Mouse (Mus musculus) erythroid progenitor cell, adult 5-6 weeks (primary cell): Measurements from ENCODE around the gene Cryaa. TPM values are rescaled to one million over a fixed set of nuclear protein-coding genes. Genes with fewer than 3 reads are reported as not detected.

ENCODE experiments used
- ATAC-seq: replicated peaks from 2 replicates; pipeline ENCODE4 v1.8.0; 2016; ENCODE audit warnings: moderate number of reproducible peaks, mild to moderate bottlenecking, moderate TSS enrichment, inconsistent platforms; ENCODE audit not compliant: poor library complexity, low FRiP score, severe bottlenecking
- total RNA-seq, 2 experiments: library from RNA; stranded (forward) in 1 of 2; stranded (reverse) in 1 of 2; fragments of 150-400 nt in 1 of 2; fragments of 186-747, 209-891 nt in 1 of 2; gene quantifications; 2 replicates each; pipeline versions ENCODE4 v1.2.3 to v1.2.4; 2015 to 2017; ENCODE audit warnings: low replicate concordance in 2 of 2

Gene Cryaa
- total RNA-seq, 2 experiments from 2014 or later = not detected

- ATAC-seq = no peak
Observed at GRCm38 (mm10) chr17:31703276-31703980, 25.8 kb downstream of the Cryaa start.

DNA sequence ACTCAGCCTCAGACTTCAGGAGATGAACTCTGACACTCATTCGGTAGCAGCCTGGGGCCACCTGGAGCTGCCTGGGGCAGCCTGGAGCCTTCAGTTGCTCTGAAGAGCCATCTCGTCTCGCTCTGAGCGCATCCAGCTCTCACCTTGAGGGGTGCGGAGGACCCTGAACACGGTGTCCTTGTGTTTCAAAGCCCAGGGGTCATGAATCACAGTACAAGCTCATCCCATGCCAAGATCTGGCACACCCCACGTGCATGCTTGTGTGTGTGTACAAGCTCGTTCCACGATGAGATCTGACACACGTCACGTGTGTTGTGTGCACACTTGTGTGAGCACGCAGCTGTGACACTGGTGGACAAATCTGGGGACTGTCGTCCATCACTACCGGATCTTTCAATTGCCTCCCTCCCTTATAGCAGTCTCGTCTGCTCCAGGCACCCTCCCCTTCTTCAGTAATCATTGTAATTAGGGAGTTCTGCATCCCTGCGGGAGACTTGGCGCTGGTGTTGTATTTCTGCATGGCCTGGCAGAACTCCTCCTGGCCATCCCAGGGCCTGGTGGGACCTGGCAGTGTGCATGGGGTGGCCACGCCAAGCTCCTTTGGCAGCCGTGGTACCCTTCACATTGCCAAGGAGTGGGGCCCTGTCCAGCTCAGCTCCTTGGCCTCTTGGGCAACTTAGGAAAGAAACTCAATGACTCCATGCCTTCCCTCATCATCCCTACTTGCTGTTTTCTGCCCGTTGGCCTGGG lies 27.8 kb downstream of the Cryaa start:
- ATAC-seq = no peak

- ATAC-seq = no peak
Observed at GRCm38 (mm10) chr17:31709121-31709741, 31.6 kb downstream of the Cryaa start.

- no peak for ATAC-seq
Observed at GRCm38 (mm10) chr17:31710455-31710854, 32.8 kb downstream of the Cryaa start.

DNA sequence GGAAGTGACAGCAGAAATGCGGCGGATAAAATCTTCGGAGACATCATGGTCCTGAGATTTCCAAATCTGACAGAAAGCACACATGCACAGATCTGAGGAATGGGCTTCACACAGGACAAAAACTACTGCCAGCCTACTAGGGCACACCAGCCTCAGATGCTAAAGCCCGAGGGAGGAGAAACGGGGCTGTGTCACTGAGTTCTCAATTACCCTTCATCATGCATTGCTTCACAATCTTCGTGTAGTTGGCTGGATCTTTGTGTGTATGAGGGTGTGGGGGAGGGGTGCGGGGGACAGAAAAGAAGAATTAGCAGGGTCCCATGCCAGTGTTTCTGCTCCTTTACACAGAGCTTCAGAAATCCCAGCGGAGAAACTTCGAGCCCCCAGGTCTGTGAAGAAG lies 36.1 kb downstream of the Cryaa start:
- no peak for ATAC-seq

GRCm38 (mm10) chr17:31714125-31714524 lies 36.5 kb downstream of the Cryaa start:
- no peak for ATAC-seq

DNA sequence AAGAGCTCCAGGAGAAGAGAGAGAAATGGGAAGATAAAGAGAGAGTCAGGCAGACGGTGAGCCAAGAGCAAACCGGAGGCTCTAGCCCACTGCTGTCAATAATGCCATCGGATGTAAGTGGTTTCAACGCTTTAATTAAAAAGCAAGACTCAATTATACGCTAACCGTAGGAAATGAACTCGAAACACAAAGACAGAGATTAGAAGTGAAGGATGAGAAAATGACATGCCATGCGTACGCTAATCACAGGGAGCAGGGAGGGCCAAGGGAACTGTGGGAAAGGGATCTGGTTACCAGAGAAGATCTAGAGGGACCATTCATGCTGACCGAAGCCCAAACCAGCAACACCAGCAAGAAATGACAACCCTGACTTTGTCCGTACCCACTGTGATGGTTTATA lies 37.4 kb downstream of the Cryaa start:
- no peak for ATAC-seq

DNA sequence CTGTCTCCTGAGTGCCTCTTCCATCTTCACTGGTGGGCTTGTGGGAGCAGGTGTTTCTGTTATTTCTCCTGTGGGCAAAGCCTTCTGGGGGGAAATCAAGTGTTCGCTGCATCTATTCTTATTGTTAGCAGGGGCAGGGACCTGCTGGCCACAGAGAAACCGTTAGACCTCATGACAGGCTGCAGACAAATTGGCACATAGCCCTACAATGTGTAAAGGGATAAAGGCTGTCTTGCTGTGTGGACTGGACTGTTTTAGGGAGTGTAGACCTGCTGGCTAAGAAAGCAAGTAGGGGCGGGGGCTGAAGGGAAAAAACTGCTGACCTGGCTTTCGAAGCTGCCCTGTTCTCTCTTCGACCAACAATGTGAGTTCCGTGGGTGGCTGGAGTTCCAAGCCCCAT lies 44.0 kb downstream of the Cryaa start:
- no peak for ATAC-seq

DNA sequence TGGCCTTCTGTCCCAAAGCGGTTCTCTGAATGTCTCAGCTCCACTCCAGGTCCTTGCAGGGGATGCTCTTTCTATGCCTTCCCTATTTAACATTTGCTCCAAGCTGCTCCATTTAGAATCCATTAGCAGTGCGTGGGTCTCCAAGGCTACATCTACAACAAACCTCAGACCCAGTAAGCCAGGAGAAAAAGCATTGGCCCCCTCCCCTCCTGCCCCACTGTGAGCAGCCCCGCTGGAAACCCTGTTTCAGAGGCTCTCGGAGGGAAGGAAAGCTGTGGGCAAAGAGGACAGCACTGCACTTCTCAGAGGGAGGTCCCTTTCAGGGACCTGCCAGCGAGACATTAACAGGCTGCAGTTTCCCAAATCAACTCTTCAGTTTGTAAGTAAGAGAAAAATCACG lies 47.8 kb downstream of the Cryaa start:
- no peak for ATAC-seq

- no peak for ATAC-seq
Observed at GRCm38 (mm10) chr17:31726216-31726615, 48.6 kb downstream of the Cryaa start.

DNA sequence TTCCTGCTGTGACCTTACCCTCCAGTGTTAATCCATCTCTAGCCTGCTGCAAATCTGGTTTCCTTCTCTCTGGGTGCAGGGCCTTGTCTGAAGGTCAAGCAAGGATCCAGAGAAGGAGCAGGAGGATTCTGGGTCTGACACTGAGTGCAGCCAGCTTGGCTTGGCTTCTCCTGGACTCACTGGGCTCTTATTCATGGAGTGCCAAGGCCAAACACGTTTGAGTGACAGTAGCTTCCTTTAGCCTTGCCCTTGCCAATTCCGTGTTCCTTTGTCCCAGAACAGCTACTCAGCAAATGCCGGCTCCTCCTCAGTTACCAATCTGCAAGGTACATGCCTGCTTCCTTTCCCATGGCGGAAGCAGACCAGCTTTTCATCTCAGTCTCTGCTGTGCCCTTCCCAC lies 49.6 kb downstream of the Cryaa start:
- no peak for ATAC-seq

DNA sequence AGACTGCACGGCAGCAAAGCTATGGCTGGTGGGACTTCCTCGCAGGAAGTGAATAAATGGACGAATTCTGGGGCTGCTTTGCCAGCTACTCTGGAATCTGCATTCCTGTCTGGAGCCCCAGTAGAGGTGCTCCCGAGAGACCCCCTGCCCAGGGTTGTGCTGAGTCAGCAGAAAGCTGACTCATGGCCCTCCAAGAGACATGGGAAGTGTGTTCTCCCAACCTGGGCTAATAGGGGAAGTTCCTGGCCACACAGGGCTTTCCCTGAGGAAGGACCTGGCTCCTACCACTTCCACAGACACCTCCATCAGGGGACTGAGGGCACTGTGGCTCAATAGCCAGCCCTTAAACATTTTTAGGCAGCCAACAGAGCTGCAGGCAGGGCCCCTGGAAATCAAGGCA lies 50.4 kb downstream of the Cryaa start:
- ATAC-seq = no peak

GRCm38 (mm10) chr17:31728968-31729501 lies 51.4 kb downstream of the Cryaa start:
- ATAC-seq = no peak

GRCm38 (mm10) chr17:31731038-31731437 lies 53.4 kb downstream of the Cryaa start:
- no peak for ATAC-seq

Other genes starting within 250 kb of the Cryaa start
- gene Wdr4, start 157.8 kb upstream of the Cryaa start, total RNA-seq (2015; ENCODE audit: low replicate concordance) = 2.5 and 8.3 TPM in 2 replicates
- gene Wdr4, start 157.8 kb upstream of the Cryaa start, total RNA-seq (2017; ENCODE audit: low replicate concordance) = 1.8 and 2.4 TPM in 2 replicates
- gene Ndufv3, start 157.7 kb upstream of the Cryaa start, total RNA-seq (2015; ENCODE audit: low replicate concordance) = 30.6 and 51.6 TPM in 2 replicates
- gene Ndufv3, start 157.7 kb upstream of the Cryaa start, total RNA-seq (2017; ENCODE audit: low replicate concordance) = 54.4 and 57.5 TPM in 2 replicates
- gene Pknox1, start 113.1 kb upstream of the Cryaa start, total RNA-seq (2015; ENCODE audit: low replicate concordance) = 21.4 and 24.1 TPM in 2 replicates
- gene Pknox1, start 113.1 kb upstream of the Cryaa start, total RNA-seq (2017; ENCODE audit: low replicate concordance) = 26.2 and 33.1 TPM in 2 replicates
- gene Cbs, start 40.6 kb upstream of the Cryaa start, total RNA-seq (2015; ENCODE audit: low replicate concordance) = not detected in 2 replicates
- gene Cbs, start 40.6 kb upstream of the Cryaa start, total RNA-seq (2017; ENCODE audit: low replicate concordance) = not detected in 2 replicates
- 42.5 and 54.9 TPM in 2 replicates for gene U2af1, start 18.9 kb upstream of the Cryaa start, total RNA-seq (2015; ENCODE audit: low replicate concordance)
- gene U2af1, start 18.9 kb upstream of the Cryaa start, total RNA-seq (2017; ENCODE audit: low replicate concordance) = 122 and 151 TPM in 2 replicates
- gene Sik1, start 178.0 kb downstream of the Cryaa start, total RNA-seq (2015; ENCODE audit: low replicate concordance) = 7.6 and 9.2 TPM in 2 replicates
- gene Sik1, start 178.0 kb downstream of the Cryaa start, total RNA-seq (2017; ENCODE audit: low replicate concordance) = 2.2 and 5.9 TPM in 2 replicates